Mouse (Mus musculus): ENCODE results near the gene Padi2. TPM values are rescaled to one million over a fixed set of nuclear protein-coding genes. Genes with fewer than 3 reads are reported as not detected.

Padi2 gene
- polyA plus RNA-seq, 1 experiment from 2014 or later = 1.2 TPM

GRCm38 (mm10) chr4:140928349-140928748 lies 22.2 kb downstream of the Padi2 start:
- Histone ChIP-seq H3K27ac (no peak overlapping the region), H3K4me2 (no peak overlapping the region), H3K4me1 (replicated peaks) (peaks cover 34% of the 10 kb centered on the region), H3K27me3 (no peaks in the 10 kb centered on the region), H3K9ac (no peak overlapping the region), H3K4me3 (no peak overlapping the region), H3K9me3 (replicated peaks) (no peaks in the 10 kb centered on the region), H3K36me3 (no peaks in the 10 kb centered on the region)
- WGBS = 57% methylated on average over 9 of the region's 9 CpGs
- ATAC-seq (replicated peaks; ENCODE audit: insufficient number of reproducible peaks, insufficient read depth, low FRiP score, low read depth) = no peak

GRCm38 (mm10) chr4:140929745-140930144 lies 23.6 kb downstream of the Padi2 start:
- H3K27me3 ChIP-seq = no peaks in the 10 kb centered on the region
- H3K4me3 ChIP-seq = no peak overlapping the region
- no peaks in the 10 kb centered on the region for H3K9me3 ChIP-seq (replicated peaks)
- peaks cover 31% of the 10 kb centered on the region for H3K4me1 ChIP-seq (replicated peaks)
- no peaks in the 10 kb centered on the region for H3K36me3 ChIP-seq
- no peak for ATAC-seq (replicated peaks; ENCODE audit: insufficient number of reproducible peaks, insufficient read depth, low FRiP score, low read depth)
- H3K9ac ChIP-seq = no peak overlapping the region
- H3K4me2 ChIP-seq = no peak overlapping the region
- H3K27ac ChIP-seq = no peak overlapping the region
- 57% methylated on average over 8 of the region's 8 CpGs for WGBS

GRCm38 (mm10) chr4:140930900-140931470 lies 24.8 kb downstream of the Padi2 start:
- H3K4me2 ChIP-seq = no peak overlapping the region
- WGBS = 56% methylated on average over 10 of the region's 10 CpGs
- no peaks in the 10 kb centered on the region for H3K27me3 ChIP-seq
- peaks cover 23% of the 10 kb centered on the region for H3K4me1 ChIP-seq (replicated peaks)
- H3K9me3 ChIP-seq (replicated peaks) = no peaks in the 10 kb centered on the region
- H3K9ac ChIP-seq = no peak overlapping the region
- H3K36me3 ChIP-seq = no peaks in the 10 kb centered on the region
- H3K4me3 ChIP-seq = no peak overlapping the region
- no peak; the same call in 1 of the 2 replicates for ATAC-seq (replicated peaks; ENCODE audit: insufficient number of reproducible peaks, insufficient read depth, low FRiP score, low read depth)
- no peak overlapping the region for H3K27ac ChIP-seq

GRCm38 (mm10) chr4:140935643-140936042 lies 29.5 kb downstream of the Padi2 start:
- no peaks in the 10 kb centered on the region for H3K9me3 ChIP-seq (replicated peaks)
- H3K27ac ChIP-seq = no peak overlapping the region
- 78% methylated on average over 9 of the region's 9 CpGs for WGBS
- H3K36me3 ChIP-seq = no peaks in the 10 kb centered on the region
- ATAC-seq (replicated peaks; ENCODE audit: insufficient number of reproducible peaks, insufficient read depth, low FRiP score, low read depth) = no peak
- H3K27me3 ChIP-seq = no peaks in the 10 kb centered on the region
- no peak overlapping the region for H3K4me2 ChIP-seq
- no peak overlapping the region for H3K4me3 ChIP-seq
- H3K9ac ChIP-seq = no peak overlapping the region
- H3K4me1 ChIP-seq (replicated peaks) = peaks cover 2% of the 10 kb centered on the region; the same call in 1 of the 2 replicates

- peaks cover 5% of the 10 kb centered on the region; the same call in 1 of the 2 replicates for H3K4me1 ChIP-seq (replicated peaks)
- no peak for ATAC-seq (replicated peaks; ENCODE audit: insufficient number of reproducible peaks, insufficient read depth, low FRiP score, low read depth)
- H3K27ac ChIP-seq = peak overlapping the region; percentile 24; the same call in 1 of the 2 replicates
- H3K27me3 ChIP-seq = no peaks in the 10 kb centered on the region
- H3K9me3 ChIP-seq (replicated peaks) = no peaks in the 10 kb centered on the region
- WGBS = 84% methylated on average over 12 of the region's 12 CpGs
- no peak overlapping the region for H3K4me3 ChIP-seq
- H3K4me2 ChIP-seq = no peak overlapping the region
- no peaks in the 10 kb centered on the region for H3K36me3 ChIP-seq
- H3K9ac ChIP-seq = no peak overlapping the region
Observed at GRCm38 (mm10) chr4:140944356-140944755, 38.2 kb downstream of the Padi2 start.

GRCm38 (mm10) chr4:140944961-140945442 lies 38.9 kb downstream of the Padi2 start:
- Histone ChIP-seq H3K4me1 (replicated peaks) (peaks cover 5% of the 10 kb centered on the region; the same call in 1 of the 2 replicates), H3K9ac (no peak overlapping the region), H3K9me3 (replicated peaks) (no peaks in the 10 kb centered on the region), H3K27me3 (no peaks in the 10 kb centered on the region), H3K27ac (peak overlapping the region; percentile 53; the same call in 1 of the 2 replicates), H3K4me3 (no peak overlapping the region), H3K4me2 (no peak overlapping the region), H3K36me3 (no peaks in the 10 kb centered on the region)
- 68% methylated on average over 5 of the region's 5 CpGs for WGBS
- no peak for ATAC-seq (replicated peaks; ENCODE audit: insufficient number of reproducible peaks, insufficient read depth, low FRiP score, low read depth)

- H3K4me1 ChIP-seq (replicated peaks) = peaks cover 11% of the 10 kb centered on the region
- H3K36me3 ChIP-seq = no peaks in the 10 kb centered on the region
- no peaks in the 10 kb centered on the region for H3K9me3 ChIP-seq (replicated peaks)
- no peak overlapping the region for H3K4me3 ChIP-seq
- no peak overlapping the region for H3K9ac ChIP-seq
- no peaks in the 10 kb centered on the region for H3K27me3 ChIP-seq
- WGBS = 86% methylated on average over 4 of the region's 4 CpGs
- H3K4me2 ChIP-seq = no peak overlapping the region
- ATAC-seq (replicated peaks; ENCODE audit: insufficient number of reproducible peaks, insufficient read depth, low FRiP score, low read depth) = no peak
- H3K27ac ChIP-seq = no peak overlapping the region
Observed at GRCm38 (mm10) chr4:140945571-140945970, 39.4 kb downstream of the Padi2 start.

GRCm38 (mm10) chr4:140946048-140946447 lies 39.9 kb downstream of the Padi2 start:
- WGBS = 38% methylated on average over 4 of the region's 4 CpGs

GRCm38 (mm10) chr4:140946580-140947205 lies 40.5 kb downstream of the Padi2 start:
- H3K27ac ChIP-seq = no peak overlapping the region
- no peaks in the 10 kb centered on the region for H3K9me3 ChIP-seq (replicated peaks)
- no peak overlapping the region for H3K4me2 ChIP-seq
- 77% methylated on average over 14 of the region's 14 CpGs for WGBS
- H3K27me3 ChIP-seq = no peaks in the 10 kb centered on the region
- H3K4me3 ChIP-seq = no peak overlapping the region
- H3K4me1 ChIP-seq (replicated peaks) = peaks cover 15% of the 10 kb centered on the region
- no peak for ATAC-seq (replicated peaks; ENCODE audit: insufficient number of reproducible peaks, insufficient read depth, low FRiP score, low read depth)
- H3K36me3 ChIP-seq = no peaks in the 10 kb centered on the region
- H3K9ac ChIP-seq = no peak overlapping the region

More at GRCm38 (mm10) chr4:140946048-140946447, 39.9 kb downstream of the Padi2 start:
- Histone ChIP-seq H3K4me3 (no peak overlapping the region), H3K4me2 (no peak overlapping the region), H3K27ac (no peak overlapping the region), H3K9ac (no peak overlapping the region), H3K9me3 (replicated peaks) (no peaks in the 10 kb centered on the region), H3K36me3 (no peaks in the 10 kb centered on the region), H3K4me1 (replicated peaks) (peaks cover 15% of the 10 kb centered on the region), H3K27me3 (no peaks in the 10 kb centered on the region)
- ATAC-seq (replicated peaks; ENCODE audit: insufficient number of reproducible peaks, insufficient read depth, low FRiP score, low read depth) = no peak

GRCm38 (mm10) chr4:140947487-140948440 lies 41.6 kb downstream of the Padi2 start:
- no peak for ATAC-seq (replicated peaks; ENCODE audit: insufficient number of reproducible peaks, insufficient read depth, low FRiP score, low read depth)
- no peak overlapping the region for H3K9ac ChIP-seq
- 84% methylated on average over 12 of the region's 12 CpGs for WGBS

GRCm38 (mm10) chr4:140948481-140948880 lies 42.3 kb downstream of the Padi2 start:
- H3K9ac ChIP-seq = no peak overlapping the region
- no peak overlapping the region for H3K4me2 ChIP-seq
- WGBS = 83% methylated on average over 6 of the region's 6 CpGs
- no peaks in the 10 kb centered on the region for H3K36me3 ChIP-seq
- ATAC-seq (replicated peaks; ENCODE audit: insufficient number of reproducible peaks, insufficient read depth, low FRiP score, low read depth) = no peak
- no peaks in the 10 kb centered on the region for H3K27me3 ChIP-seq
- H3K9me3 ChIP-seq (replicated peaks) = no peaks in the 10 kb centered on the region
- no peak overlapping the region for H3K4me3 ChIP-seq
- H3K27ac ChIP-seq = no peak overlapping the region
- peaks cover 15% of the 10 kb centered on the region for H3K4me1 ChIP-seq (replicated peaks)

More at GRCm38 (mm10) chr4:140947487-140948440, 41.6 kb downstream of the Padi2 start:
- Histone ChIP-seq H3K27ac (no peak overlapping the region), H3K9me3 (replicated peaks) (no peaks in the 10 kb centered on the region), H3K4me3 (no peak overlapping the region), H3K36me3 (no peaks in the 10 kb centered on the region), H3K4me1 (replicated peaks) (peaks cover 15% of the 10 kb centered on the region), H3K27me3 (no peaks in the 10 kb centered on the region), H3K4me2 (no peak overlapping the region)
